Mouse (Mus musculus) hindbrain, embryonic 10.5 days (tissue): ENCODE results near the gene Nos1. TPM values are rescaled to one million over a fixed set of nuclear protein-coding genes. Genes with fewer than 3 reads are reported as not detected.

Experiments
- DNase-seq: peaks from one replicate; pipeline ENCODE4 v3.0.0-alpha.2; 2017; ENCODE audit warnings: low spot score
- H3K27ac ChIP-seq: fragments of 300-500 bp; sonication (generic); 2 replicates; pipeline ENCODE4 v1.5.1; 2016; ENCODE audit warnings: mild to moderate bottlenecking, moderate library complexity
- H3K27me3 ChIP-seq: fragments of 300-500 bp; sonication (generic); 2 replicates; pipeline ENCODE4 v1.6.1; 2016; ENCODE audit warnings: mild to moderate bottlenecking; ENCODE audit not compliant: poor library complexity, insufficient read depth, severe bottlenecking
- H3K36me3 ChIP-seq: fragments of 300-500 bp; sonication (generic); 2 replicates; pipeline ENCODE4 v1.6.1; 2016; ENCODE audit warnings: mild to moderate bottlenecking, moderate library complexity
- H3K4me1 ChIP-seq: fragments of 300-500 bp; sonication (generic); replicated peaks from 2 replicates; pipeline ENCODE4 v1.6.1; 2016; ENCODE audit warnings: mild to moderate bottlenecking
- H3K4me3 ChIP-seq: fragments of 300-500 bp; sonication (generic); 2 replicates; pipeline ENCODE4 v1.5.1; 2016; ENCODE audit warnings: mild to moderate bottlenecking, moderate library complexity
- H3K9me3 ChIP-seq: fragments of 300-500 bp; sonication (generic); 2 replicates; pipeline ENCODE4 v1.6.1; 2016; ENCODE audit warnings: mild to moderate bottlenecking, moderate library complexity
- WGBS: fragments of 180-500 bp; shearing (Covaris S2); methylation state at CpG from one replicate; pipeline ENCODE4 v1.1.7; 2016; 5-methylcytosine and 5-hydroxymethylcytosine counted together
- polyA plus RNA-seq: library from polyadenylated mRNA; unstranded; fragments of >200 nt; fragmentation: Nextera tagmentation; extraction: Ambion mirVana; gene quantifications from 2 replicates; pipeline ENCODE4 v1.2.1, GENCODE M21; 2016

The Nos1 gene
- polyA plus RNA-seq, 1 experiment from 2014 or later, result 0.33 TPM

- DNase-seq, result peak; percentile 9
- 75% methylated on average over 7 of the region's 7 CpGs for whole genome bisulfite sequencing
- peaks cover 100% of the 10 kb centered on the region for H3K36me3 ChIP-seq
- no peak overlapping the region for H3K4me3 ChIP-seq
- no peaks in the 10 kb centered on the region for H3K9me3 ChIP-seq
- H3K4me1 ChIP-seq, result peaks cover 31% of the 10 kb centered on the region
- H3K27ac ChIP-seq, result no peak overlapping the region
- no peaks in the 10 kb centered on the region for H3K27me3 ChIP-seq
These were observed 218.2 kb downstream of the Nos1 start for GRCm38 (mm10) chr5:117999061-117999460.

- Histone ChIP-seq H3K4me3 (no peak overlapping the region), H3K27me3 (no peaks in the 10 kb centered on the region), H3K4me1 (peaks cover 31% of the 10 kb centered on the region), H3K36me3 (peaks cover 100% of the 10 kb centered on the region), H3K27ac (no peak overlapping the region), H3K9me3 (no peaks in the 10 kb centered on the region)
- WGBS, result 83% methylated on average over 11 of the region's 11 CpGs
- DNase-seq, result no peak
These were observed 218.8 kb downstream of the Nos1 start for GRCm38 (mm10) chr5:117999584-117999983.

- H3K4me1 ChIP-seq, result peaks cover 28% of the 10 kb centered on the region
- H3K27me3 ChIP-seq, result no peaks in the 10 kb centered on the region
- H3K9me3 ChIP-seq, result no peaks in the 10 kb centered on the region
- no peak overlapping the region for H3K27ac ChIP-seq
- no peak overlapping the region for H3K4me3 ChIP-seq
- 40% methylated on average over 9 of the region's 9 CpGs for WGBS
- H3K36me3 ChIP-seq, result peaks cover 100% of the 10 kb centered on the region
- peak; percentile 80 for DNase-seq
These were observed 221.2 kb downstream of the Nos1 start for GRCm38 (mm10) chr5:118002059-118002458.

- WGBS, result 78% methylated on average over 8 of the region's 8 CpGs
- H3K4me3 ChIP-seq, result no peak overlapping the region
- no peak overlapping the region for H3K27ac ChIP-seq
- H3K4me1 ChIP-seq, result peaks cover 3% of the 10 kb centered on the region; the same call in 1 of the 2 replicates
- no peaks in the 10 kb centered on the region for H3K27me3 ChIP-seq
- DNase-seq, result peak; percentile 43
- H3K36me3 ChIP-seq, result peaks cover 100% of the 10 kb centered on the region
- H3K9me3 ChIP-seq, result no peaks in the 10 kb centered on the region
These were observed 223.8 kb downstream of the Nos1 start for GRCm38 (mm10) chr5:118004619-118005018.

- no peak for DNase-seq
- no peaks in the 10 kb centered on the region for H3K27me3 ChIP-seq
- no peaks in the 10 kb centered on the region for H3K9me3 ChIP-seq
- 0 out of 2 replicates have a peak, but pooled peaks cover 2% of the 10 kb centered on the region for H3K4me1 ChIP-seq
- H3K27ac ChIP-seq, result no peak overlapping the region
- H3K36me3 ChIP-seq, result peaks cover 98% of the 10 kb centered on the region
- 71% methylated on average over 1 of the region's 1 CpGs for WGBS
- no peak overlapping the region for H3K4me3 ChIP-seq
These were observed 224.9 kb downstream of the Nos1 start for GRCm38 (mm10) chr5:118005728-118006127.

GRCm38 (mm10) chr5:118008344-118008743 is 227.5 kb downstream of the Nos1 start:
- no peak overlapping the region for H3K27ac ChIP-seq
- H3K4me1 ChIP-seq, result peaks cover 7% of the 10 kb centered on the region; the same call in 1 of the 2 replicates
- DNase-seq, result no peak
- 93% methylated on average over 13 of the region's 13 CpGs for WGBS
- H3K4me3 ChIP-seq, result no peak overlapping the region
- H3K9me3 ChIP-seq, result no peaks in the 10 kb centered on the region
- H3K36me3 ChIP-seq, result peaks cover 80% of the 10 kb centered on the region
- H3K27me3 ChIP-seq, result no peaks in the 10 kb centered on the region

Other genes with a start within 250 kb of the Nos1 start
- 103 and 117 TPM in 2 replicates for gene Fbxo21, start 195.7 kb downstream of the Nos1 start, polyA plus RNA-seq
- 0.45 and 0.55 TPM in 2 replicates for gene Tesc, start 246.7 kb downstream of the Nos1 start, polyA plus RNA-seq